Mouse (Mus musculus) heart, adult 2 months (tissue): Measurements from ENCODE around the gene Atl1.

Source experiments
- CTCF ChIP-seq: fragments of 200-600 bp; IDR thresholded peaks from 2 replicates; pipeline ENCODE4 v1.8.1; 2022; ENCODE audit warnings: antibody characterized with exemption, mild to moderate bottlenecking, moderate library complexity
- EP300 ChIP-seq: fragments of 200-500 bp; IDR thresholded peaks from 2 replicates; pipeline ENCODE4 v1.6.1; 2011; ENCODE audit warnings: low read depth, low read length, control low read depth; ENCODE audit not compliant: insufficient read depth
- POLR2A ChIP-seq: fragments of 200-500 bp; IDR thresholded peaks from 2 replicates; pipeline ENCODE4 v1.6.1; 2011; ENCODE audit warnings: mild to moderate bottlenecking, low read depth, low read length, control low read depth; ENCODE audit not compliant: insufficient read depth

GRCm38 (mm10) chr12:69864164-69864692 is 28.2 kb upstream of the Atl1 start:
- TF ChIP-seq CTCF (no peak), POLR2A (no peak), EP300 (no peak)
